Mouse (Mus musculus): ENCODE measurements around the gene Tex29.

- TF ChIP-seq CTCF (IDR thresholded peaks at IDR 0.05; ENCODE audit: control insufficient read depth, insufficient read depth, low read length): peak; percentile 27; the same call in 1 of the 2 replicates
- no peak for TF ChIP-seq POLR2A (IDR thresholded peaks at IDR 0.05; ENCODE audit: borderline replicate concordance, control insufficient read depth, low read depth, low read length)
These were observed 27.6 kb downstream of the Tex29 start for GRCm38 (mm10) chr8:11867832-11868231.
